Mouse (Mus musculus) megakaryocyte progenitor cell, adult 5-6 weeks (primary cell): ENCODE measurements around the gene Ypel2. TPM values are rescaled to one million over a fixed set of nuclear protein-coding genes. Genes with fewer than 3 reads are reported as not detected.
"Not testable (repeated sequence)": the region's sequence is repeated elsewhere in the genome, so short reads cannot be mapped to it uniquely, and the experiment has no call there.

Experiments
- ATAC-seq: replicated peaks from 2 replicates; pipeline ENCODE4 v1.8.0; 2016; ENCODE audit warnings: mild to moderate bottlenecking, moderate TSS enrichment, inconsistent platforms; ENCODE audit not compliant: poor library complexity
- total RNA-seq, 2 experiments: library from RNA; stranded (forward) in 1 of 2; stranded (reverse) in 1 of 2; fragments of 157-497, 149-512 nt in 1 of 2; fragments of 200-1000 nt in 1 of 2; gene quantifications; 2 replicates each; pipeline versions ENCODE4 v1.2.3 to v1.2.4; 2015 to 2017

The Ypel2 gene
- total RNA-seq (2015) (6.8 and 8.6 TPM in 2 replicates), total RNA-seq (2017) (5.8 and 6.2 TPM in 2 replicates)

DNA sequence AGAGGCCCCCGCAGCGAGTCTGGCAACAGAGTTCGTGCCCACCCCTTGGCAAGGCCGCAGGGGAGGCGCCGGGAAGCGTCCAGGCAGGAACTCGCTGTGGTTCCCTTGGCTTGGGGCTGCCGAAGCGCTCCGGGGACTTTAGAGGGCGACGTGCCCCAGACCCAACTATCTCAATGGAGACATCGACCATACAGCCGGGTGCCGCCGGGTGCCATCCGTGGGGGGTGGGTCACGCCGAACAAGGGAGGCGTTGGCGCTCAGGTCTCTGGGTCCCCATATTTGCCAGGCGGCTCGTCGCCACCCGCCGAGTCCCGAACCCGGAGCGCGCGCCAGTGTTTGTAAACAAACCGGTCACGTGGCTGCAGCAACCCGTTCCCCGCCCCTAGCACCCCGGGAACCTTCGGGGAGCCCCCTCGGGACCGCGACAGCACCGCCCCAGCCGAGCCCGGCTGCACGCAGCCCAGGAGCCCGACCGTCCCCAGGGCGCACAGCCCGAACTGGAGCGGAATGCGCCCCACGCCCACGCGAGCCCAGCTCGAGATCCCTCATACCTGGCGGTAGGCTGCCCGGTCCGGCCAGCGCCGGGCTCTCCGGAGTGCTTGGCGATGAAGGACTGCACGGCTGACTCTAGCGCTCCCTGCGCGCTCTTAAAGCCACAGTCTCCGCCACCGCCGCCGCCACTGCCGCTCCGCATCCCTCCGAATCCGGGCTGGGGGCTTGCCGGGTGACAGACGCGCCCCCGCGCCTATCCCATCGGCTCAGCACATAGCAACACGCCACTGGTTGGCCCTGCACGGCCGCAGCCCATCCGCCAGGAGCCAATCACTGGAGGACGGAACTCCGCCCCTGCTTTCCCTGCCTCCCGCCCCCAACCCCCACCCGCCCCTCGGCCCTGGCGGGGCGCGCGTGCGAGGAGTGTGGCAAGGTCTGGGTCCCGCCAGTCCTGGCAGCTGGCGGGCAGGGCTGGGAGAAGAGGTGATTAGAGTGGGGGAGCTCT lies at the start of gene Ypel2:
TSS of gene Ypel2 (minus strand) at position 667 of the 997 bp plus-strand sequence.
- peak; percentile 83 for ATAC-seq

DNA sequence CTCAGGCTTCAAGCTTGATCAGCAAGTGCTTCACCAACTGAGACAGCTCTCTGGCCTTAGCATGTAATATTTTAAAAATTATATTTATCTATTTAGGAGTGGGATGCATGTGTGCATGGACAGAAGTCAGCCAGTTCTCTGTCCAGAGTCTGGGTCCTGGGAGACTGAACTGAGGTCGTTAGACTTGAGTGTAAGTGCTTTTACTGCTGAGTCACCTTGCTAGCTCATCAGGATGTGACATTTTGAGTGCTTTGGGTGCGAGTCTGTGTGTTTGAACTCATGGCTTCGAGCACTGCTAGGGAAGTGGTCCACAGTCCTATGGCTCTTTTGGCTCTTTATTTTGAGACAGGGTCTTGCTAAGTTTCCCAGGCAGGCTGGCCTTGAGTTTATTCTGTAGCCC lies 49.5 kb upstream of the Ypel2 start:
- ATAC-seq = no peak

GRCm38 (mm10) chr11:87039307-87039963 lies 45.9 kb upstream of the Ypel2 start:
- ATAC-seq = peak; percentile 74

DNA sequence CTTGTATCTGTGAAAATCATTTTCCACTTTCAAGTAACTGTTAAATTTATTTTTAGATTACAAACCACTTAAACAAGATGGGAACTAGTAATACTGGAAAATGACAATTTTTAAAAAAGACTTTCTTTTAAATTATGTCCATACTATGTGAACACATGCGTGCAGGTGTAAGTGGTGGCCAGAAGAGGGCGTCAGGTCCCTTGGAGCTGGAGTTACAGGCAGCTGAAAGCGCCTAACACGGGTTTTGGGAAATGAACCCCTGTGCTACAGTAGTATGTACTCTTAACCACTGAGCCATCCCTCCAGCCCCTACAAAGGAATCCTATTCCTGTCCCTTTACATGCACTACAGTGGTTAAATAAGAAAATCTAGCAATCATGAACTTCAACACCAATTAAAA lies 42.7 kb upstream of the Ypel2 start:
- peak; percentile 55; the same call in 1 of the 2 replicates for ATAC-seq

- peak; percentile 69 for ATAC-seq
Measured at GRCm38 (mm10) chr11:87028212-87028611, 34.7 kb upstream of the Ypel2 start.

GRCm38 (mm10) chr11:87026096-87026875 lies 32.8 kb upstream of the Ypel2 start:
- peak; percentile 70 for ATAC-seq

DNA sequence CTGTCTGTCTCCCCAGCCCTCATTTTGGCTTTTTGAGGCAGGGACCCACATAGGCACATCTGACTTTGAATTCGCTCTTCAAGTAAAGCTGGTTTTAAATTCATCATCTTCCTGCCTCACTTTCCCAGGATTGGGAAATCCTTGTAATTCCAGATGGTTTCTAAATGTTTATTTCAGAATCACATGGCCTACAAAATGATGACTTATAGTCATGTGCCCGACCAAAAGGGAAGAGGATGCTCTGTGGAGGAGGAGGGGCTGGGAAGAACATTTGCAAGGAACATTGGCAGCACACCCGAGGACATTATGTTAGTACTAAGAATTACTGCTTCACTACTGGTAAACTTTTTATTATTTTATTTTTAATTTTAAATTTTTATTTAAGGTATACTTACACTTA lies 31.8 kb upstream of the Ypel2 start:
- ATAC-seq = no peak

GRCm38 (mm10) chr11:87023240-87023639 lies 29.7 kb upstream of the Ypel2 start:
- not testable (repeated sequence) for ATAC-seq

DNA sequence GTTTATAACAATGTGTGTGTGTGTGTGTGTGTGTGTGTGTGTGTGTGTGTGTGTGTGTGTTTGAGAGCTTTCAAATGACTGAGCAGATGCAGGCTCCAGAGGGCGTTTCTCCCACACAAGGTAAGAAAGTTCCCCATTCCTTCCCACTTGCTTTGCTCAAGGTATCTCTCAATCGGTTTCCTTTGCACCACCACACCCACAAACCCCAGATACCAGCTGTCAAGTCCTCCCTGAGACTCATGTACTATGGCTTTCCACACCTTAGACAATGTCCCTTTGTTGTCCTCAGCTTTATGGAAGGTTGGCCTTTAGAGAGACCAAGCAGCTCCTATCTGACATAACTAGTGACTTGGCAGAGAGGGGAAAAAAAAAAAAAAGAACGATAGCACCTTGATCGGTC lies 29.3 kb upstream of the Ypel2 start:
- no peak for ATAC-seq

- ATAC-seq = no peak
Measured at GRCm38 (mm10) chr11:87021551-87021950, 28.0 kb upstream of the Ypel2 start.

DNA sequence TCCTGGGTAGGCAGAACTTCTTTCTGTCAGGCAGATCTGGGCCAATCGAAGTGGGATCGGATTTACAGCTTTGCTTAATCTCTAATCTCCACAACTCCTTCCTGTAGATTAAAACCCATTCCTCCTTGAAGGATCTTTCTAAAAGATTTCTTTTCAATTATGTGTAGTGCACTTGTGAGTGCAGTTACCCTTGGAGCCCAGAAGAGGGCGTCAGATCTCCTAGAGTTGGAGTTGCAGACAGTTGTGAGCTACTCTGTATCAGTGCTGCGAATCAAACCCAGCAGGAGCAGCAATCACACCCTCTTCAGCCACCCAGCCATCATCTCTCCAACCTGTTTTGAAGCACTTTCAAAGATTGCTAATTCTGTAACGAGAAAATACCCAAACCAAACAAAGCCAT lies 26.9 kb upstream of the Ypel2 start:
- no peak for ATAC-seq

GRCm38 (mm10) chr11:87019431-87019830 lies 25.9 kb upstream of the Ypel2 start:
- no peak for ATAC-seq

DNA sequence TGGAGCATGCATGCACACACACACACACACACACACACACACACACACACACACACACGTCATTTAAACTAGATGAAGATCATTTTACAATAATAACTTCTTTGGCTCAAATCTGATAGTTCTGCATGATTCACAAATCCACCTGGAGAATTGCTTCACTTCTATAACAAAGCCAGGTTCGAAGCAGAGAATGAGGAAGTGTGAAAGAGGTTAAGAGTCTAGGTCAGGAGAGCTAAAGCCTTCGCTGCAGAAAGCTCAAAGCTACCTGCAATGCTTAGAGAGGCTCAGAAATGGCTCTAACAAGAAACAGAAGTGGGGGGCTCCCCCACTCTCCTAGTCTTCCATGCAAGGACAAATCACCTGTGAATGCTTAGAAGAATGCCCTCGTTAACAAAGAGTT lies 24.6 kb upstream of the Ypel2 start:
- ATAC-seq = no peak

- ATAC-seq = no peak
Measured at GRCm38 (mm10) chr11:87015691-87016090, 22.2 kb upstream of the Ypel2 start.

GRCm38 (mm10) chr11:87010476-87010875 lies 17.0 kb upstream of the Ypel2 start:
- ATAC-seq = peak; percentile 86

GRCm38 (mm10) chr11:87007371-87007770 lies 13.9 kb upstream of the Ypel2 start:
- no peak for ATAC-seq

DNA sequence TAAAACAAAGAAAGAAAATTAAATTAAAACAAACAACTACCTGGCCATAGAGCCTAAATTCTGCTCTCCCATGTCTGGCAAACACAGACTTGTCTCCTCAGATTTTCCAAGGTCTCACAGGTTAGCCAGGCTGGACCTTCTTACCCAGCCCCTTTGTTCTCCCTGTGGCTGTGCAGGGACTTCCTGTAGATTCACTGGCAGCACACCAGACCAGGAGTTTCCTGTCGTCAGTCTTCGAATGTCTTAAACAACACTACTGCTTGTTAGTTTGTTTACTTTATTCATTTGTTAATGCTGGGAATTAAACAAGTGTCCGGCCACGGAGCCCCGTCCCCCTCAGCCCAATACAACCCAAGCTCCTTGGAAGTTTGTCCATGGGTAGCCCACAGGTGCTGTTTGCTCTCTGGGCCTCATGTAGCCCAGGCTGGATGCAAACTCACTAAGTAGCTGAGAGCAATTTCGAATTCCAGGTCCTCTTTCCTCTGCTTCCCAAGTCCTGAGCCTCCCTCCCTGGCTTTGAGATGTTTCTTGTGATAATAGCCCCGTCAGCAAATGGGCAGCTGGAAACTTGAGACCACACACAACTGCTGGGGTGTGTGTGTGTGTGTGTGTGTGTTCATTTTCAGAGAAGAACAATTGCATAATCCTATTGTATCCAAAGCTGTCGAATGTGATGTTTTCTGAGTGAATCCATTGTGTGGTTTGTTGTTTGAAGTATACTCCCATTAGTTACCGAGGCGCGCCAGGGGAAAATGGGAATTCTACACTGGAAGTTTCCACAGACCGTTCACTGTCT lies 11.7 kb upstream of the Ypel2 start:
- no peak for ATAC-seq

GRCm38 (mm10) chr11:87002078-87002829 lies 8.7 kb upstream of the Ypel2 start:
- peak; percentile 46; the same call in 1 of the 2 replicates for ATAC-seq

GRCm38 (mm10) chr11:87001217-87001616 lies 7.7 kb upstream of the Ypel2 start:
- 0 out of 2 replicates have a peak, but pooled peaks have one; percentile 17 for ATAC-seq
